Mouse (Mus musculus): ENCODE measurements at regions not wholly inside any gene's neighbourhood (a gene's known extent, or its start where the extent isn't known, plus 50 kb on each side); places are given as distances from the start of the nearest gene placed in this dataset.

- DNase-seq (ENCODE audit: low read depth, low spot score) = no peak
Observed at GRCm38 (mm10) chr3:149284976-149285375, 294.6 kb upstream of the Adgrl2 start.

DNA sequence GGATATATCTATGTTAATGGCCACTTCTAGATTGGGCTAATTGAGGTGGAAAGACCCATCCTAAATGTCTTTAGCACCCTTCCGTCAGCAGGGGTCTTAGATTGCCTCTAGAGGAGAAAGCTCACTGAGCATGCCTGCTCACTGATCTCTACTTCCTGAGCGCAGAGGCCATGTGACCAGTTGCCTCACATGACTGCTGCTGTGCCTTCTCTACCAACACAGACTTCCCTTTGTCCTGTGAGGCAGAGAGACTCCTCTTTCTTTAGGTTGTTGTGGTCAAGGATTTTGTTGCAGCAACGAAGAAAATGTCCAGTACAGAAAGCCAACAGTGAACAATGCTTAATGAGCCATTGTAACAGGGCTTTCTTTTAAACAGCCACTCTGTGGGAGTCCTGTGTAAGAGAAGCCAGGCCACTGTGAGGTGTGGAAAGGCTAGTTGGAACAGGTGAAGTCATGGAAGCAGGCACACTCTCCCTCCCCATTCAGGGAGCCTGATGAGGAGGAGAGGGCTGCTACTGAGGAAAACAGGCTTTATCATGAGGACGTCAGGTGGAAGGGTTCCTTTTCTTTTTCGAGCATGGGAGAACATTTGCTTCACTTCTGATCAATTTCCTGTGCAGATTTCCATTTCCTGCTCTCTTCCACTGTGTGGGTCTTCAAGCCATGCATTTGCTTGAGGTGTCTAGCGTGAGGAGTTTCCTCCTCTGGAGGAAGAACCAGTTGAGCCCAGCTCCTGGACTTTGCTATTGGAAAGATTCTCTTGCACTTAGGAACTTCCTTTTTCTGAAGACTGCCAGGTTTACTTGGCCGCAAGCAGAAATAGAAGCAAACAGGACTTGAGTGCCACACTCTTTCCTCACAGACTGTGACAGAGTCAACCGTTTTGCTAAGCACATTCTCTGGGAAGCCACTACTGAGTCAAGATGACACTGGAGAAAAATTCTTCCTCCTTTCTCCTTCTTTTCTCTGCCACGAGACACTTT lies 290.7 kb upstream of the Adgrl2 start:
- no peak for DNase-seq (ENCODE audit: low read depth, low spot score)

DNA sequence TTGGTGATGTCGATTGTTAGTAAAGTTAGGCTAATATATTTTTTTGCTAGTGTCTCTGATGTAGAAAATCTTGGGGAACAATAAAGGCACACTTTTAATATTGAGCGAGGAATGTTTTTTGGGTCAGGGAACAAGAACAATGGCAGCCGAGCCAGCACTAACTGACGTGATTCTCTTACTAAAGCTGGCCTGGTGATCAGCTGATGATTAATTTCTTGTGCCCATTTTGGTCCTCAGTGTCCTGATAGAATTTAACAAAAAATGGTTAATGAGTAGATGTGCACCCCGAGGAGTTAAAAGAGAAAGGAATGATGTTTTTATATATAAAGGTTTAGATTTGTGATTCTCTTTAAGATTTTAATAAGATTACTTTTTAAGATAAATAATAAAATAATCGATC lies 289.0 kb upstream of the Adgrl2 start:
- no peak for DNase-seq (ENCODE audit: low read depth, low spot score)

DNA sequence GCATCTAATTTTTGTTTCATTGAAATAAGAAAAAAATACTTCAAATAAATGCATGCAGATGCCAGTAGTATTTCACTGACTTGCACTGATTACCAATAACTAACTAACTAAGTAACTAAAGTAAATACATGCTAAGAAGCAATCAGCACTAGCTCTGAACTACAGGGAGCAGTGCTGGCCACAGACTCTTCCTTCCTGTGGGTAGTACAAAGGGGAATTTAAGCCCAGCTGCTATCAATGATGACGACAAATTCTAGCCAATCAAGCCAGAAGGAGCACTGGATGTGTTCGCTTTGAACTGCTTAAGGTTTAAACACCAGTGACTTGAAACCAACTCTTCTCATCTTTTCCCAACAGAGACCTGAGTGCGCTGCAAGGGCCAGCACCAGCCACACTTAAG lies 287.5 kb upstream of the Adgrl2 start:
- no peak for DNase-seq (ENCODE audit: low read depth, low spot score)

DNA sequence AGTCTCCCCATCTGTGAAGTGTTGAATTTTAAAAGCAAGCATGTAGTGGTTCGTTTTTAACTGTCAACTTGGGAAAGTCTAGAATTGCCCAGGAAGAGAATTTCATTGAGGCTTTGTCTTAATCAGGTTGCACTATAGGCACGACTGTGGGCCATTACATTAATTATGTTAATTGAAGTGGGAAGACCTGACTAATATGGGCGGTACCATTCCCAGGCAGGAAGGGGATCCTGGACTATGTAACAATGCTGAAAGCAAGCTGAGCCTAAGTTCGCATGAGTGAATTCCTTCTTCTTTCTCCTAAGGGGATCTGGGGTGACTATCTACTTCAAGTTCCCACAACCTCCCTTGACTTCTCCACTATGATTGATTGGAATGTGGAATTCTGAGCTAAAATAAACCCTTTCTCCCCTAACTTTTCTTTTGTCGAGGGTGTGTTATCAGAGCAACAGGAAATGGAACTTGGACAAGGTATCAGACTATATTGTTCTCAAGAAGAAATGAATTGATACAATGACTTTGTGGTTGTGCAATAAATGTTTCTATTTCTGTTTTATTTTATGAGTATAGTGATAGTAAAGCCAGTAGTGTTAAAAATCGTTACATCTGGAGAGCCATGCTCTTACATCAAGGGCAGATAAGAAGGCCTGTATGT lies 285.2 kb upstream of the Adgrl2 start:
- DNase-seq (ENCODE audit: low read depth, low spot score) = no peak

DNA sequence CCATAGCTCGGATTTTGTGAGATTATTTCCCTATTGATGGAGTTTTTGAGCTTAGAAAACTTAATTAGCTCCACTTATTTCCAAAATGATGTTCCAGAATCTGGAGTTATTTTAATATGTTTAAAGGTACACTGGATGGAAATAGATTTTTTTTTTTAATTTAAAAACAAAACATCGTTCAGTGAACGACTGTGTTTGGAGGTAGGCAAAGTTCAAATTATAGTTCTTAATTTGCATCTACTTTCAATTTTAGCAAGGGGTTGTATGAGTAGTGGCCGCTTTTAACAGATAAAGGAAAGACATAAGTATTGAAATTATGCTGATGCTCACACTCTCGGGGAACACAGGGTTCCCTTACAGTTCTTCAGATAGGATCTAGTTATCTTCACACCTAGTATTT lies 284.6 kb upstream of the Adgrl2 start:
- DNase-seq (ENCODE audit: low read depth, low spot score) = no peak

DNA sequence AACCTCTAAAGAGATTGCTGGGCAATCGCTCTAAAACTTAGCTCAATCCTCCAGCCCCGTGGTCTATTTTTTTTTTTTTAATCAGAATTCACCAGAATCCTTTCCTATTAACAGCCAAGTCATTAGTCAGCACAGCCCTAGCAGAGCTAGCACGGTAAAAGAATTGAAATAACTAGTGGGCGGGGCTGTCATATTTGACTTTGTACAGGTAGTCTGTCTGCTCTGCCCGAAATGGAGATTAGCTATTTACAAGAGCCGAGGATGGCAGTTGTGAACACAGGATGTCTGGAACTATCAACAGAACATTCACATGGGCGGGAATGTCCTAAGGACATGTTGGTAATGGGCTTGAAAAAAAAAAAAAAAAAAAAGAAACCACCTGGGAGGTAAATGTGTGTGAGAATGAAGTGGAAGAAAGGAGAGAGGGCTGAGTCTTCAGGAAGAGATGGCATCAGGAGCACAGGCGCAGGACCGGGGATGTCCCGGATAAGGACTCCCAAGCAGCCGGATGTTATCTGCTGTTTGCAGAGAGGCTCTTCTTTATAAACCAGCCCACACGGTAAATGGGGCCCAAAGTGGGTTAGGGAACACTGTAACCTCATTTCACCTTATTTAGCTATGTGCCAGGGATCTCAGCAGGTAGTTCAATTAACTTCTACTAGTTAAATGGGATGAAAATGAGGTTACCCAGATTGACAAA lies 283.8 kb upstream of the Adgrl2 start:
- no peak for DNase-seq (ENCODE audit: low read depth, low spot score)

DNA sequence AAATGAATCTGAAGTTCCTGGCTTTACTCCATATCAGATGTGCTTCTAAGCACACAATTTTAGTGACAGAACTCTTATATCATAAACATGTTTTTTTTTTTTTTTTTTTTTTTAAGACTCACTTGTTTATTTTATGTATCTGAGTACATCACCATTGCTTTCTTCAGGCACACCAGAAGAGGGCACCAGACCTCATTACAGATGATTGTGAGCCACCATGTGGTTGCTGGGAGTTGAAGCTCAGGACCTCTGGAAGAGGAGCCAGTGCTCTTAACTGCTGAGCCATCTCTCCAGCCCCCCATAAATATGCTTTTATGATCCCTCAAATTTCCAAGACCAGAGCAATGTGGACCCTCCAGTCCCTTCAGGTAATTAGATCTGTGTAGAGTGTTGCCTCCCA lies 280.1 kb upstream of the Adgrl2 start:
- DNase-seq (ENCODE audit: low read depth, low spot score) = no peak

- DNase-seq (ENCODE audit: low read depth, low spot score) = no peak
Observed at GRCm38 (mm10) chr3:149262332-149262970, 272.1 kb upstream of the Adgrl2 start.

DNA sequence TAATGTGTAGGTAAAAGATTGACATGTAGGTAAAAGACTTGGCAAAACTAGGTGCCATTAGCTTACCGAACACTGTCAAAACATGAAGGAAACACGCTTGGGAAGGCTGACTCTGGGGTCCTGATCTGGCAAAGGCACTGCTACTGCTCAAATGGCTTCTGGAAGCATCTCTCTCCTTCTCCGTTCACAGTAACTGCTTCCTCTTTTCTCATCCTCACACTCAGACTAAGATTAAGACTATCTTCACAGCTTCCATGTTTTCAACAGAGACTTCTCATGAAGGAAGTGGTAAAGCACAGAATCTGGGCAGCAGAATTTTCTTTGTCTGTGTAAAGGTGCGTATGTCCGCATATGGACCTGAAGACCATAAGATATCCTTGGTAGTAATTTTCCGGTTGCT lies 271.4 kb upstream of the Adgrl2 start:
- no peak for DNase-seq (ENCODE audit: low read depth, low spot score)

- DNase-seq (ENCODE audit: low read depth, low spot score) = no peak
Observed at GRCm38 (mm10) chr3:149258826-149259225, 268.5 kb upstream of the Adgrl2 start.

DNA sequence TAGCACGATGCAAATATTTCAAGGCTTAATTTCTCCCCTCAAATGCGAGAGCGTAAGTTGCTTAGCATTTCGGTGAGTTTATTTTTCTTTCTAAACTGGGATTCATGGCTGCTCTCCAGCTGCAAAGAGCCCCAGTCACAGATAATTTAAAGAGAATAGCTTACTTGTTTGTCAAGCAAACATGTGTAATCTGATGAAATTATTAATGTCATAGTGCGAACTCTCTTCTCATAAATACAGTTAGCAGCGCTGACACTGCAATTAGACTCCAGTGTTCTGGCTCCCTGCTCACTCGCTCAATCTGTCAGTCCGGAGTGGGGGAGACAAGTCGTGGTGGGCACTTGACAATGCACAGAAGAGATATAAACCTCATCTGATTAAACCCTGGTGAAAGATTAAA lies 266.5 kb upstream of the Adgrl2 start:
- no peak for DNase-seq (ENCODE audit: low read depth, low spot score)

DNA sequence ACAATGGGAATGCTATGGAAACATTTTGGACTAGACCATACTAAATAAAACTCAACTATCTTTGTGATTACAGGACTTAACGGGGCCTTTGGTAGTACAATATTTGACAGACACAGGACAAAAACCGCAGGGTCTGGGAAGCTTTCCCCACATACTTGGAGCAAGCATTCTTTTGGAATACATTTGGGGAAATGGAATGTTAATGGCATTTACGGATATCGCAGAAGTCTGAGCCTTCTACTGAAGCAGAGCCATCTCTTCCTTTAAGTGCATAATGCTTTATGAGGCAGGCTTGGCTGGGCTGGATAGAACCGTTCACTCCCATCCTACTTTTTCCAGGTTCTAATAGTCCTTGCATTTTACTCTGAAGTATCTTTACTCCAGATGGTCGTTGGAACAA lies 262.7 kb upstream of the Adgrl2 start:
- no peak for DNase-seq (ENCODE audit: low read depth, low spot score)

DNA sequence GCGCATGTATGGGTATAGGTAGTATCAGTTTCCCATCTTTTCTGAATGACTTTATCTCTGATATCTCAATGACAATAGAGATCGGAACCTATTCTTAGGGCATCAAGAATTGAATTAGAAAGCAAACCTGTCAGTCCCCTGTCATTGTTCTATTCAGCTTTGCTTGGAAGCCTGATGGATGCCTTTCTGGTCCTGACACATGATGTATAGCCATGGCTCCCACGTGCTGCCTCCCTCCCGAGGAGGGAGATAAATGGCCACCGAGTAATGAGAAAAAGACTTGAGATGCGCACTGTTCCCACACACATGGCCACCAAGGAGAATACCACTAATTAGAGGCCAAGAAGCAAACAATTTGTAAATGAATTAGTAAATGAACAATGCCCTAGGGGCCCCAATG lies 261.8 kb upstream of the Adgrl2 start:
- no peak for DNase-seq (ENCODE audit: low read depth, low spot score)

DNA sequence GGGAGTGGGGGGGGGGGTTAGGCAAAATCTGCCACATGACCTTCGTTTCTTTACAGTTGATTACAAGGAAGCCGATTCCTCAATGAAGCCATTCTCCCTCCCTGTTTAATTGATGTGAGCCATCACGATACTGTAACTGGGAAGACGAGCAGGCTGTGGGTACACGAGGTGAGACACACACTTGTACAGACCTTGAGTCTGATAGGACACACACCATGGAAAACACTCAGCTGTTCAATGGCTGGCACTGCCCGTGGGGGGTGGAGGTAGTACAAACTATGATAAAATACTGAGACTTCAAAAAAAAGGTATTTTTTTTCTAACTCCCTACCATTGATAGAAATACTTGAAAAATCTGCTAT lies 257.3 kb upstream of the Adgrl2 start:
- no peak for DNase-seq (ENCODE audit: low read depth, low spot score)

DNA sequence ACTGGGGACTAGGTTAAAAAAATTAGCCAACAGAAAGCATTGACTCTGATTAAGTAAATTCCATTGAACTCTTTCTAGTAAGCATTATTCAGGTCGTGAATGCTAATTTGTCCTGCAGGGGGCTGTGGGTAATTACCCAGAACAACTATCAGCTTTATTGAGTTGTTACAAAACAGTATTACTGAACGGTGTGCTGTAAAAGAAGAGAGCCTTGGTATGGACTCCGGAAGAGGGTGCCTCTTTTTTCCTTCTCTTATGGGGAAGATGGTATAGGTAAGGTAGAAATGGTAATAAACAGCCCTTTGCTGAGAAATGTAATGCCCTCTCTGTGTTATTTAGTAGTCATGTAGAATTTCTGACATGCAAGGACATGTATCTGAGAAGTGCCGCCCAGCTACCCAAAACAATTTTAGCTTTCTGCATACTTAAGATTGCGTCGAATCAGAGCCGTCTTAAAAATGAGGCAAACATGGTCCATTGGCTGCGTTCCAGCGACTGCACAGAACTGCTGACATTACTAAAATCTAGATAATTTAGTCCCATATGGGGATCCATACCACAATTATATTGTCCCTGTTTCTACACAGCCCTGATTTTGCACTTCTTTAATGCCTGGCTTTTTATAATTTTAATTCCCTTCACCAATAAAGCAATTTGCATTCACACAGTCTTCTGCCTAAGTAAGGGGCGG lies 256.7 kb upstream of the Adgrl2 start:
- DNase-seq (ENCODE audit: low read depth, low spot score) = no peak

DNA sequence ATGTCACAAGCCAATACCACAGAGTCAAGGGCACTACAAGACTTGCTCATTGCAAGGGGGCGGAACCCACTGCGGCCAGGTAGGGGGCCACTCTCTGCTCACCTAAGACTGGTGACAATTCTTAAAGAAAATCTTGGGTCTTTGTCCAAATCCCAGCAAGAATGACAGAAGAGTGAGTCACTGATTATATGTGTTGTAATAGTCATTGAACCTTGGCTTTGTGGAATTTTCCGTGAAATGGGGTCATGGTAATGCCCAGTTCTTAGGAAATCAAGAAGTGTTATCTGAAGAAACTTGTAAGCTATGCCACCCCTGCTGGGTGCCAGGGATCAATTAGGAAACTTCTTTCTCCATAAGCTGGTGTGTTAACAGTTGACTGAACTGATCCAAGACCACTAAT lies 249.3 kb upstream of the Adgrl2 start:
- DNase-seq (ENCODE audit: low read depth, low spot score) = no peak

DNA sequence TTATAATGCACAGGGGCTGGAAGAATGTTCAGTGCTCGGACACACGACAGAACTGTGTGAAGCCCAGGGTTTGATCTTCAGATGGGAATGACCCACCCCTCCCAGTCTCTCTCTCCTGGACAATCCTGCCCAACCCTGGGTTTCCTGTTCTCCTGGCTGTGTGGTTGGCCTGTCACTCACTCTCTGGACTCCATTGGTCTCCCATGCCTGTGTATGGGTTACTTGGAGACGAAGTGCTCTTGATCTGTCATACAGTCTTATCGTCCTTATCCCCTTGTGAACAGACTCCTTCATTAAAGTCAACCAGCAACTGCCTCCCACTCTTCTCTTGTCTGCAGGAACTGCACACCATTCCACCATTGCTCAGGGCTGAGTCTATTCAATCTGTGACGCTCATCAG lies 247.7 kb upstream of the Adgrl2 start:
- DNase-seq (ENCODE audit: low read depth, low spot score) = no peak

DNA sequence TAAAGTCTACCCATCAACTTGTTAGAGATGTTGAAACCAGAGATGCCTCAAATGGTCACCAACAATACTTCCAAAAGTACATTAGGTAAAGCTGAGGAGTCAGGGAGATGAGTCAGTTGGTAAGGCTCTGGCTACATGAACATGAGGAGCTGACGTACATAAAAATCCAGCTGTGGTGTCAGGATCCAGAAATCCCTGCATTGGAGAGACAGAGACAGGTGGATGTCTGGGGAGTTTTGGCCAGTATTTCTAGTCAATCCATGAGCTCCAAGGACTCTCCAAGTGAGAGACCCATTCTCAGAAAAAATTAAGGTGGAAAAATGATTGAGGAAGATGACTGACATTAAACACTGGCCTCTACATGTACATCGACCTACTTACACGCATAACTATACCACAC lies 244.8 kb upstream of the Adgrl2 start:
- no peak for DNase-seq (ENCODE audit: low read depth, low spot score)

GRCm38 (mm10) chr3:149233691-149234131 lies 243.4 kb upstream of the Adgrl2 start:
- no peak for DNase-seq (ENCODE audit: low read depth, low spot score)

DNA sequence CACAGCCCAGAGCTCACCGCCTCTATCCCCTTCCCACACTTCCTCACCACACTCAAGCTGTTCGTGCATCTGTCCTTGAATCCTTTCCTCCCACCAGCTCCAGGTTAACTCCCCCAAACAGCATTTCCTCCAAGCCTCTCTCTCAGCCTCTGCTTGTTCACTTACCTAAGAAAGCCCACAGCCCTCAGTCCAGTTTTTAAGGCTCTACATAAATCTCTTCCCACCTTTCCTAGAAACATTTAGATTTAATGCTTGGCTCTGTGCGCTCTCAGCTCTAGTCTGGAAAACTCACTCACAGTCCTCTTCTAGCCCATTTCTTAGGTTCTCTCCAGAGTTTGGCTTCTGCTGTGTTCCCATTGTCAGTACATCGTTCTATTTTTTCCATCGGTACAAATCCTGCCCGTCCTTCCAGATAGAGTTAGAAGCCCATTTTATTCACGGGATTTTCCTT lies 242.9 kb upstream of the Adgrl2 start:
- no peak for DNase-seq (ENCODE audit: low read depth, low spot score)
